Comparison of ENCODE assay signal across 16 mouse cellular contexts in the genomic region with DNA sequence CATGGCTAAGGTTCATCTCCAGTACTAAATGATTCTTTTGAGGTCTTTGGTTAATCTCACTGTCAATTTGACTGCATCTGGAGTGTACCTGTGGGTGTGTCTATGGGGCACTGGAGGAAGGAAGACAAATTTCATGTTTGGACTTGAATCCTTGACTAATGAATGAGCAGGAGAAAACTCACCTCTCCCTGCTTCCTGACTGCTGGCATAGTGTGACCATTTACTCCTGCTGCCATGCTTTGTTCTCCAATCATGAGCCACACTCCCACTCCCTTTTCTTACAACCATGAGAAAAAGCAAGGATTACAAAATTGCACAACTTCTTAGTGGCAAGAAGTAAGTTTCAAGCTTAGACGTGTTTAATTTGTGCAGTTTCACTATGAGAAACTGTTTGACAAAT.
DNase-seq lines count a peak whose midpoint lies in the region; ATAC-seq and TF ChIP-seq lines count a peak whose summit lies in the region.
"Had no signal": no experiment of that assay in that cellular context is flagged by ENCODE, and none has a peak within 500 bp of the region (broad histone marks: within the 10 kb centered on the region; RNA-seq: fewer than 3 reads in every experiment).

No protein-coding gene starts in this region.

- no peaks in the 10 kb centered on the region for H3K4me1 ChIP-seq in midbrain, embryonic 11.5 days (ENCODE audit: control insufficient read depth, insufficient read depth, low read length)
- no peaks in the 10 kb centered on the region for H3K4me1 ChIP-seq in midbrain, postnatal 0 days (ENCODE audit: insufficient read depth, low read length)
- H3K4me1 ChIP-seq in hindbrain, embryonic 14.5 days (replicated peaks; ENCODE audit: control insufficient read depth, insufficient read depth, low read length): no peaks in the 10 kb centered on the region

- peak; percentile 23 for DNase-seq in midbrain, embryonic 11.5 days (ENCODE audit: low spot score, missing footprints)
- DNase-seq in midbrain, postnatal 0 days (ENCODE audit: low spot score): no peak
- peak; percentile 69 for DNase-seq in fat pad, adult 2 months (ENCODE audit: extremely low read depth, low read depth, low spot score)
- DNase-seq in gonadal fat pad, adult 2 months (ENCODE audit: low read depth): peak; percentile 58
- DNase-seq in hindbrain, embryonic 14.5 days (ENCODE audit: low spot score): no peak
- DNase-seq in heart, postnatal 36 days: no peak
- DNase-seq: adrenal gland, postnatal 25 days; B cell, adult 2 months; cerebellum, adult 11 months; cerebellum, adult 11-12 months; cerebellum, adult 18-20 months had no signal

- TF ChIP-seq CTCF in midbrain, postnatal 0 days (IDR thresholded peaks at IDR 0.05): no peak

- H3K27ac ChIP-seq in midbrain, embryonic 11.5 days (ENCODE audit: low read depth, low read length): no peak overlapping the region
- no peak overlapping the region for H3K27ac ChIP-seq in midbrain, postnatal 0 days (ENCODE audit: low read depth, low read length)
- no peak overlapping the region for H3K27ac ChIP-seq in hindbrain, embryonic 14.5 days

- H3K9ac ChIP-seq in midbrain, embryonic 11.5 days (ENCODE audit: low read length): no peak overlapping the region
- no peak overlapping the region for H3K9ac ChIP-seq in midbrain, postnatal 0 days (replicated peaks; ENCODE audit: low read length, poor library complexity, severe bottlenecking)
- H3K9ac ChIP-seq in hindbrain, embryonic 14.5 days: no peak overlapping the region

- intact Hi-C loops in heart, postnatal 36 days (cut with DNase I): no loop called here

- WGBS in midbrain, embryonic 11.5 days: 81% methylated on average over 1 of the region's 1 CpGs
- WGBS in midbrain, postnatal 0 days: 69% methylated on average over 1 of the region's 1 CpGs
- WGBS in hindbrain, embryonic 14.5 days: 95% methylated on average over 1 of the region's 1 CpGs

- no peak overlapping the region for H3K4me3 ChIP-seq in midbrain, embryonic 11.5 days (ENCODE audit: low read depth, low read length)
- H3K4me3 ChIP-seq in midbrain, postnatal 0 days (ENCODE audit: low read depth, low read length): no peak overlapping the region
- no peak overlapping the region for H3K4me3 ChIP-seq in hindbrain, embryonic 14.5 days (replicated peaks; ENCODE audit: low read length)

- no peaks in the 10 kb centered on the region for H3K27me3 ChIP-seq in midbrain, embryonic 11.5 days (ENCODE audit: control insufficient read depth, insufficient read depth, low read length)
- H3K27me3 ChIP-seq in midbrain, postnatal 0 days (ENCODE audit: insufficient read depth, low read length): no peaks in the 10 kb centered on the region
- no peaks in the 10 kb centered on the region for H3K27me3 ChIP-seq in hindbrain, embryonic 14.5 days (ENCODE audit: control insufficient read depth, insufficient read depth, low read length)
- H3K27me3 ChIP-seq: CH12.LX had no signal

- H3K9me3 ChIP-seq in midbrain, embryonic 11.5 days (ENCODE audit: control insufficient read depth, low read length): no peaks in the 10 kb centered on the region
- no peaks in the 10 kb centered on the region for H3K9me3 ChIP-seq in midbrain, postnatal 0 days (ENCODE audit: low read length)
- H3K9me3 ChIP-seq in hindbrain, embryonic 14.5 days (ENCODE audit: control insufficient read depth, low read length): no peaks in the 10 kb centered on the region
- H3K9me3 ChIP-seq: G1E had no signal

- no peak overlapping the region for H3K4me2 ChIP-seq in midbrain, embryonic 11.5 days
- no peak overlapping the region for H3K4me2 ChIP-seq in midbrain, postnatal 0 days (ENCODE audit: low read depth, low read length, poor library complexity, severe bottlenecking)
- no peak overlapping the region for H3K4me2 ChIP-seq in hindbrain, embryonic 14.5 days (replicated peaks)

- no peak for ATAC-seq in midbrain, embryonic 11.5 days (ENCODE audit: low FRiP score)
- ATAC-seq in midbrain, postnatal 0 days (ENCODE audit: low FRiP score): no peak
- ATAC-seq in hindbrain, embryonic 14.5 days (ENCODE audit: low FRiP score): no peak
- ATAC-seq: activated CD4-positive, CD25-positive, alpha-beta regulatory T cell, adult 4 months; CD4-positive, CD25-positive, alpha-beta regulatory T cell, adult 4 months; Patski had no signal

- H3K36me3 ChIP-seq in midbrain, embryonic 11.5 days (ENCODE audit: control insufficient read depth, insufficient read depth, low read length): no peaks in the 10 kb centered on the region
- no peaks in the 10 kb centered on the region for H3K36me3 ChIP-seq in midbrain, postnatal 0 days (ENCODE audit: insufficient read depth, low read length)
- no peaks in the 10 kb centered on the region for H3K36me3 ChIP-seq in hindbrain, embryonic 14.5 days (replicated peaks; ENCODE audit: control insufficient read depth, insufficient read depth)
- H3K36me3 ChIP-seq: G1E had no signal

Comparison
In these comparisons a context has a peak if more than half of its experiments do, and no peak if none do; other contexts are left out.
1. DNase-seq: peak in midbrain, embryonic 11.5 days (single experiment), fat pad, adult 2 months (single experiment) and gonadal fat pad, adult 2 months (single experiment); none in midbrain, postnatal 0 days (single experiment), hindbrain, embryonic 14.5 days (single experiment) and heart, postnatal 36 days (0 of 2).